Mouse (Mus musculus) cerebellum, adult 2 months (tissue): ENCODE measurements around the gene Dmkn.

ENCODE experiments used
- CTCF ChIP-seq: fragments of 200-500 bp; IDR thresholded peaks from 2 replicates; pipeline ENCODE4 v1.5.1; 2011; ENCODE audit warnings: low read depth, mild to moderate bottlenecking, control low read depth, low read length, moderate library complexity, borderline replicate concordance; ENCODE audit not compliant: insufficient read depth
- POLR2A ChIP-seq: fragments of 200-500 bp; IDR thresholded peaks from 2 replicates; pipeline ENCODE4 v1.6.1; 2011; ENCODE audit warnings: low read length, control low read depth, borderline replicate concordance; ENCODE audit not compliant: insufficient read depth

- TF ChIP-seq CTCF = no peak
- TF ChIP-seq POLR2A = no peak
These were observed 19.1 kb downstream of the Dmkn start for GRCm38 (mm10) chr7:30782658-30783057.
